Mouse (Mus musculus): Measurements from ENCODE around the gene Map3k3. TPM values are rescaled to one million over a fixed set of nuclear protein-coding genes. Genes with fewer than 3 reads are reported as not detected.

Map3k3 gene
- polyA plus RNA-seq, 1 experiment from 2014 or later: 25.7 TPM

DNA sequence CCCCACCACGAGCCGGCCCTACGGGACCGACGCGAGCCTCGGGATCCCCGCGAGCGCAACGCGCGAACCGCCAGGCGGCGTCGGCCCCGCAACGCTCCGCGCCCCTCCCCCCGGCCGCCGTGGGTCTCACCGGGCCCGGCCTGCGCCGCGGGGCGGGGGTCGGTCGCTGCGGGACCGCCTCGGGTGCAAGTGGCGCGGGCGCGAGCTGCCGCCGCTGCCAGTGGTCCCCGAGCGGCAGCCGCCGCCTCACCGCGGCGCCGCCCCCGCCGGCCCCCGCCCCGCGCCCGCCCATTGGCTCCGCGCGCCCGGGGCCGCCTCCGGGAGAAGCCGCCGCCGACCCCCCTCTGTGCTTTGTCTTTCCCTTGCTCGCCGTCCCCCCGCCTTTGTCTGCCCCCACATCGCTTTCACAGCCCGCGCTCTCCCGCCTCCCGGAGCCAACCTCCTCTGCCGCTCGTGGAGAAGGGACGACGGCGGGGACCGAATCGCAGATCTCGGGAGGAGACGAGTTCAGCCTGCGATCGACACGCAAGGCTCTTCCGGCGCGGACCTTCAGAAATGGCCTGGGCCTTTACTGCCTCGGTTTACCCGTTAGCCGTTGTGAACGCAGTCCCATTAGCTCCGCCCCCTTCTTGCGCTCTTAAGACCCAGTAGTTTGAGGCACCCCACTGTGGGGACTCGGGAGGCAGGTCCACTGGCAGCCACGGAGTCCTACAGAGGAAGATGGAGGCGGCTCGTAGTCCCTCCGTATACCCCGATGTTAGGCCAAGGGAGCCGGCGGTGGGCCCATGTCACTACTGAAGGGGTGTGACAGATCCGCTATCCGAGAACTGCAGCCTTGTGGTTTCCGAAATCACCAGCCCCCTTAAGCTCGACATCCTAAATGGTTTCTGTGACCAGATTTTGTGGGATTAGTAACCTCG lies 75.8 kb downstream of the Map3k3 start:
- H3K9me3 ChIP-seq (ENCODE audit: control insufficient read depth, low read length): no peaks in the 10 kb centered on the region
- H3K4me3 ChIP-seq (ENCODE audit: low read length): peak overlapping the region; percentile 86
- peak; percentile 68 for ATAC-seq (ENCODE audit: low FRiP score, low TSS enrichment)
- H3K9ac ChIP-seq (ENCODE audit: low read depth, low read length): peak overlapping the region; percentile 95
- peaks cover 53% of the 10 kb centered on the region for H3K36me3 ChIP-seq (ENCODE audit: control insufficient read depth, insufficient read depth, low read length)
- H3K4me1 ChIP-seq (ENCODE audit: control insufficient read depth, insufficient read depth, low read length): peaks cover 24% of the 10 kb centered on the region
- peak overlapping the region; percentile 58 for H3K4me2 ChIP-seq (replicated peaks; ENCODE audit: low read depth, low read length)
- WGBS: under 1% methylated on average over 55 of the region's 106 CpGs
- no peaks in the 10 kb centered on the region for H3K27me3 ChIP-seq (ENCODE audit: control insufficient read depth, insufficient read depth, low read length)
- peak overlapping the region; percentile 96 for H3K27ac ChIP-seq (ENCODE audit: low read depth, low read length)

DNA sequence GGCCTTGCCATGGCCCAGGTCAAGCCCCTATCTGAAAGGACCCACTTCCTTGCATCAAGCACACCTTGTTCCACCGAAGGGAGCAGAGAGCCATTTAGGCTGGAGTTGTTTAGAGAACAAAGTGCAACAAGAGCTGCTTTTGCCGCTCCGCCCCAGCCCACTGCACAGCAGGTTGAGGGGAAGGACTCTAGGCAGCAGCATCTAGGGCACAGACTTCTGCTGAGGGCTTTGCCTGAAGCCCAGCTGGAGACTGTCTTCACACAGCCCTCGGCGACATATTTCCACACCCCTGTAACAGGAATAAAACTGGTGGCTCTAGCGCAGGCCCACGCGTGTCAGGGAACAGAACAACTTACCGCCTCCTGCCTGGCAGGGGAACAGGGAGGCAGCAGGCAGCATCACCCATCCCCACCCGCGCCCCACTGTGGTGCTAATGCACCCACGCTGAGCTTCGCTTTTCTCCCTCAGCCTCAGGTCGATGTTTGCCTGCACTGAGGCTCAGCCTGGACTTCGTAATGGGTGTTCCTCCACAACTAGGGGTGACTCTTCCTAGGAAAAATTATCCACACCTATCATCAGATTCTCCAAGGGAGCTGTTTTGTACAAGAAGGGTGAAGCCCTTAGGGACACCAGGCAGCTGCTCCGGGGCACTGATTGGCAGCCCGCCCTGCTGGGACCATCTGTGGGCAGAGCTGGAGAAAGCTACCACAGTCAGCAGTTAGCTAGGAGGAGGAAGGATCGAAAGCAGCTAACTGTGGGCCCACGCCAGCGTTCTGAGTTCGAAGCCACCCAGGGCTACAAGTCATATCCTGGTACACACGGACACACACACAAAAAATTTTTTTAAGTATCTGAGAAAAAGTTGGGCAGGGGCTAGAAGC lies 76.7 kb downstream of the Map3k3 start, which contains the start of the genes Gm10840 and Limd2:
TSS of gene Gm10840 (plus strand) at position 10 of the 881 bp plus-strand sequence.
TSS of gene Limd2 (minus strand) at position 20 of the 881 bp plus-strand sequence.
- Histone ChIP-seq H3K4me1 (ENCODE audit: control insufficient read depth, insufficient read depth, low read length) (peaks cover 24% of the 10 kb centered on the region), H3K27ac (ENCODE audit: low read depth, low read length) (peak within 1 kb of the TSS; percentile 96), H3K9me3 (ENCODE audit: control insufficient read depth, low read length) (no peaks in the 10 kb centered on the region), H3K4me3 (ENCODE audit: low read length) (peak within 1 kb of the TSS; percentile 86), H3K9ac (ENCODE audit: low read depth, low read length) (peak within 1 kb of the TSS; percentile 95), H3K36me3 (ENCODE audit: control insufficient read depth, insufficient read depth, low read length) (peaks cover 51% of the 10 kb centered on the region), H3K4me2 (replicated peaks; ENCODE audit: low read depth, low read length) (peak within 1 kb of the TSS; percentile 58), H3K27me3 (ENCODE audit: control insufficient read depth, insufficient read depth, low read length) (no peaks in the 10 kb centered on the region)
- ATAC-seq (ENCODE audit: low FRiP score, low TSS enrichment): peak; percentile 29; the same call in 1 of the 2 replicates
- WGBS: 31% methylated on average over 22 of the region's 22 CpGs

DNA sequence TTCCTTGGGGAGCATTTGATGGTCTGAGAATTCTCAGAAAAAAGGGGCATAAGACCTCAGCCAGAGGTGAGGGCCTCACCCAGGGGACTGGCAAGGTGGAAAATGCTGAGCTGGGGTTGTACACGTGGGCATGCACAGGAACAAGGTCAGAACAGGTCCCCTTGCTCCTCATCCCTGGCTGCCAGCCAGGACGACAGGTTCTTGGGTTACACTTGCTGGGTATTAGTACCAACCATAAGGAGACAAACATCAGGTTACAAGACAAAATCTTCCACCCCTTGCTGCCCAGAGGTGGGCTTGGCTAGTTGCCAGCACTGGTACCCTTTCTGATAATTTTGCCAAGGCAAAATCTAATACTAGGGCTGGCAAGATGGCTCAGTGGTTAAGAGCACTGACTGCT lies 77.8 kb downstream of the Map3k3 start:
- Histone ChIP-seq H3K36me3 (ENCODE audit: control insufficient read depth, insufficient read depth, low read length) (peaks cover 45% of the 10 kb centered on the region), H3K27ac (ENCODE audit: low read depth, low read length) (no peak overlapping the region), H3K4me3 (ENCODE audit: low read length) (no peak overlapping the region), H3K4me2 (replicated peaks; ENCODE audit: low read depth, low read length) (no peak overlapping the region), H3K9ac (ENCODE audit: low read depth, low read length) (no peak overlapping the region), H3K27me3 (ENCODE audit: control insufficient read depth, insufficient read depth, low read length) (no peaks in the 10 kb centered on the region), H3K9me3 (ENCODE audit: control insufficient read depth, low read length) (no peaks in the 10 kb centered on the region), H3K4me1 (ENCODE audit: control insufficient read depth, insufficient read depth, low read length) (peaks cover 24% of the 10 kb centered on the region)
- ATAC-seq (ENCODE audit: low FRiP score, low TSS enrichment): no peak
- 63% methylated on average over 2 of the region's 2 CpGs for WGBS

DNA sequence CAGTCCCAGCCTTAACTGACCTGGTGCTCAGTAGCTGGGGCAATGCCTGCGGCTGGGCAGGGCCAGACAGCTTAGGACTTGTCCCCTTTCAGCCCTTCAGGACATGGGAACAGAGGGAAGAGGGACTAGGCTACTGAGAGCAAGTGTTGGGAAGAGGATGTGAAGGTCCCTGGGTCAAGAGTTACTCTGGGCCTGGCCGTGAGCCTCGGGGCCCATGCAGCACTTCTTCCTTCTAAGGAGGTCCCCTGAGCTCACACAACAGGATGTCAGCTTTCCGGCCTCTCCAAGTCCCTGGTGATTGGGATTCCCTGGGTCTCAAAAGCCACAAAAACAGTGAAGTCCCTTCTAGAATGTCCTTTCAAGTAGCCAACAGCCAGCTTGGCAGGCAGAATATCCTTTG lies 79.1 kb downstream of the Map3k3 start:
- ATAC-seq (ENCODE audit: low FRiP score, low TSS enrichment): no peak
- Histone ChIP-seq H3K4me2 (replicated peaks; ENCODE audit: low read depth, low read length) (no peak overlapping the region), H3K9ac (ENCODE audit: low read depth, low read length) (no peak overlapping the region), H3K4me1 (ENCODE audit: control insufficient read depth, insufficient read depth, low read length) (peaks cover 19% of the 10 kb centered on the region), H3K4me3 (ENCODE audit: low read length) (no peak overlapping the region), H3K36me3 (ENCODE audit: control insufficient read depth, insufficient read depth, low read length) (peaks cover 41% of the 10 kb centered on the region), H3K9me3 (ENCODE audit: control insufficient read depth, low read length) (no peaks in the 10 kb centered on the region), H3K27me3 (ENCODE audit: control insufficient read depth, insufficient read depth, low read length) (no peaks in the 10 kb centered on the region), H3K27ac (ENCODE audit: low read depth, low read length) (no peak overlapping the region)
- 80% methylated on average over 4 of the region's 4 CpGs for WGBS

DNA sequence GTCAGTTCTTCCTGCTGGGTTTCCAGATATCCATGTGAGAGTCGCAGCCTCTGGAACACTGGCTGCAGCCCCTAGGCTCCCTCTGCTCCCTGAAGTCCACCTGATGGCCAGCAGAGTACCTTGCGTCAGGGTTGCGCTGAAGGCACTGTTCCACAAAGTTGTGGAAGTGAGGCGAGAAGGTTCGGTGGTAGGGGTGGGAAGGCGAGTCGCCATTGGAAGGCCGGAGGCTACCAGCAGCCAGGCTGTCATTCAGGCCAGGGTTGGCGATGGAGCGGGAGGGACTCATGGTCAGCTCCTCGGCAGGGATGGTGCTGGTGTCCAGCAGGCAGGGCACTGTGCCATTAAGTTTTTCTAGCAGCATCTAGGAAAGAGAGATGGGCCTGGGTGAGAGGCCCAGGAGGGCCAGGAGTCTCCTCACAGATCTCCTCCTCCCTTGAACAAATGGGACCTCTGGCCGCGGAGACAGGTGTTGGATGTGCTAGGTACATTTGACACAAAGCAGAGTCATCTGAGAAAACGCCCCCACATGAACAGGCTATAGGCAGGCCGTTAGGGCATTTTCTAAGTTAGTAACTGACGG lies 80.3 kb downstream of the Map3k3 start:
- Histone ChIP-seq H3K27me3 (ENCODE audit: control insufficient read depth, insufficient read depth, low read length) (no peaks in the 10 kb centered on the region), H3K9me3 (ENCODE audit: control insufficient read depth, low read length) (no peaks in the 10 kb centered on the region), H3K9ac (ENCODE audit: low read depth, low read length) (no peak overlapping the region), H3K4me2 (replicated peaks; ENCODE audit: low read depth, low read length) (no peak overlapping the region), H3K36me3 (ENCODE audit: control insufficient read depth, insufficient read depth, low read length) (peaks cover 40% of the 10 kb centered on the region), H3K27ac (ENCODE audit: low read depth, low read length) (no peak overlapping the region), H3K4me3 (ENCODE audit: low read length) (no peak overlapping the region), H3K4me1 (ENCODE audit: control insufficient read depth, insufficient read depth, low read length) (peaks cover 11% of the 10 kb centered on the region; the same call in 1 of the 2 replicates)
- 85% methylated on average over 16 of the region's 16 CpGs for WGBS
- no peak for ATAC-seq (ENCODE audit: low FRiP score, low TSS enrichment)

DNA sequence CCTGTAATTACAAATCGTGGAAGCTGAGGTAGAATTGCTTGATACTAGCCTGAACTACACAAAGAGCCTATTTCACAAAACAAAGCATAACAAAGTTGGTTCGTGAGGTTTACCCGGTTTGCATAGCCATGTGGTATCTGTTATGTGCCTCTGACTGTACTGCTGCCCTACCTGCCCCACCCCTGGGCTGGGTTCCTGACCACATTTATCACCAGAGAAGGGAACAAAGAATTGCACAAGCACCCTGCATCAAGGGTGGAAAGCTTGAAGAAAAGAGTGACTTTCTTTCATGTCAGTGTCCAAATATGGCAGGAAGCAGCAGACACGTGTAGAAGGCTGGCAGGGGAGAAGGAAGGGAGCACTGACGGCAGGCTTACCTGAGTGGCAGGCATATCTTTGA lies 83.0 kb downstream of the Map3k3 start:
- no peak for ATAC-seq (ENCODE audit: low FRiP score, low TSS enrichment)
- WGBS: 84% methylated on average over 5 of the region's 5 CpGs
- Histone ChIP-seq H3K9me3 (ENCODE audit: control insufficient read depth, low read length) (no peaks in the 10 kb centered on the region), H3K4me1 (ENCODE audit: control insufficient read depth, insufficient read depth, low read length) (no peaks in the 10 kb centered on the region), H3K27ac (ENCODE audit: low read depth, low read length) (no peak overlapping the region), H3K9ac (ENCODE audit: low read depth, low read length) (no peak overlapping the region), H3K4me3 (ENCODE audit: low read length) (no peak overlapping the region), H3K27me3 (ENCODE audit: control insufficient read depth, insufficient read depth, low read length) (no peaks in the 10 kb centered on the region), H3K4me2 (replicated peaks; ENCODE audit: low read depth, low read length) (no peak overlapping the region), H3K36me3 (ENCODE audit: control insufficient read depth, insufficient read depth, low read length) (peaks cover 47% of the 10 kb centered on the region)

DNA sequence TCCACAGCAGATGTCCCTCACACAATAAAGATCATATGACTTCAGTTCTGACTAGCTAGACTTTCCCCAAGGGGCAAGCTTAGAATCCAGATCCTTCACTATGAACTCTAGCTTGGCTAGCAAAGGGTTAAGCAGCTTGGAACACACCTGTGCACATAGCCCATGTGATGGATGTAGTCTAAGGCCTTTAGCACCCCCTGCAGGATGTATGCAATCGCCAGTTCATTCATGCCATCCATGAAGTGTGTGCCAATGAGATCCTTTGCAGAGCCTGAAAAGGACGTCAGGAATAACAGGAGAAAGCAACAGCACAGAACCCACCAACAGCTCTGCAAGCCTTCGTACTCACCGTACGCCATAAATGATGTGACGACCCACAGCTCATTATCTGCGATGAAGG lies 86.4 kb downstream of the Map3k3 start:
- no peaks in the 10 kb centered on the region for H3K27me3 ChIP-seq (ENCODE audit: control insufficient read depth, insufficient read depth, low read length)
- no peak overlapping the region for H3K9ac ChIP-seq (ENCODE audit: low read depth, low read length)
- no peak overlapping the region for H3K4me3 ChIP-seq (ENCODE audit: low read length)
- H3K27ac ChIP-seq (ENCODE audit: low read depth, low read length): no peak overlapping the region
- H3K36me3 ChIP-seq (ENCODE audit: control insufficient read depth, insufficient read depth, low read length): peaks cover 23% of the 10 kb centered on the region
- 80% methylated on average over 7 of the region's 7 CpGs for WGBS
- H3K4me2 ChIP-seq (replicated peaks; ENCODE audit: low read depth, low read length): no peak overlapping the region
- no peaks in the 10 kb centered on the region for H3K9me3 ChIP-seq (ENCODE audit: control insufficient read depth, low read length)
- ATAC-seq (ENCODE audit: low FRiP score, low TSS enrichment): no peak
- no peaks in the 10 kb centered on the region for H3K4me1 ChIP-seq (ENCODE audit: control insufficient read depth, insufficient read depth, low read length)

DNA sequence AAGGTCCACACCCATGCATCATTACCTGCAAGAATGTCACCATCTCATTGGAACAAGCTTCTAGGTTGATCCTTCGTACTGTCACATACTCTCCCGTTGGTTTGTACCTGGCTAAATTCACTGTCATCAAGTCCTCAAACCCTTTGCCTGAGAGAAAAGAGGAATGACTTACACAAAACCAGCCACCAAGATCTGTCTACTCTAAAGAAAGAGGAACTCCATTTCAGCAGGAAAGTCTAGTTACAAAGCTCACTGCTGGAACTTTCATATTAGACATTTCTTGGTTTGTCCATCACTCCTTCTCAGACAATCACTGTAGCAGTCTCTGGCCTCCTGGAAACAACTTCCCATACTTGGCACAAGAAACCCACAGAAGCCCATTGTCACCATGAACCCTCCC lies 88.8 kb downstream of the Map3k3 start:
- no peak overlapping the region for H3K4me3 ChIP-seq (ENCODE audit: low read length)
- H3K9ac ChIP-seq (ENCODE audit: low read depth, low read length): no peak overlapping the region
- no peak for ATAC-seq (ENCODE audit: low FRiP score, low TSS enrichment)
- peaks cover 7% of the 10 kb centered on the region; the same call in 1 of the 2 replicates for H3K36me3 ChIP-seq (ENCODE audit: control insufficient read depth, insufficient read depth, low read length)
- WGBS: 85% methylated on average over 2 of the region's 2 CpGs
- H3K27ac ChIP-seq (ENCODE audit: low read depth, low read length): no peak overlapping the region
- no peaks in the 10 kb centered on the region for H3K9me3 ChIP-seq (ENCODE audit: control insufficient read depth, low read length)
- no peak overlapping the region for H3K4me2 ChIP-seq (replicated peaks; ENCODE audit: low read depth, low read length)
- H3K4me1 ChIP-seq (ENCODE audit: control insufficient read depth, insufficient read depth, low read length): no peaks in the 10 kb centered on the region
- no peaks in the 10 kb centered on the region for H3K27me3 ChIP-seq (ENCODE audit: control insufficient read depth, insufficient read depth, low read length)
